Mouse (Mus musculus) olfactory bulb, adult 2 months (tissue): ENCODE data around the gene Defb29. TPM values are rescaled to one million over a fixed set of nuclear protein-coding genes. Genes with fewer than 3 reads are reported as not detected.

Experiments
- H3K27ac ChIP-seq: fragments of 200-500 bp; 2 replicates; pipeline ENCODE4 v1.5.1; 2012; ENCODE audit warnings: low read depth, low read length; ENCODE audit not compliant: insufficient read depth
- H3K4me1 ChIP-seq: fragments of 200-500 bp; 2 replicates; pipeline ENCODE4 v1.6.1; 2012; ENCODE audit warnings: low read length; ENCODE audit not compliant: control insufficient read depth, insufficient read depth
- H3K4me3 ChIP-seq: fragments of 200-500 bp; 2 replicates; pipeline ENCODE4 v1.5.1; 2012; ENCODE audit warnings: mild to moderate bottlenecking, low read depth, low read length, moderate library complexity; ENCODE audit not compliant: insufficient read depth
- CTCF ChIP-seq: fragments of 200-500 bp; IDR thresholded peaks from 2 replicates; pipeline ENCODE4 v1.5.1; 2012; ENCODE audit warnings: low read depth, mild to moderate bottlenecking, low read length, moderate library complexity; ENCODE audit not compliant: insufficient read depth
- POLR2A ChIP-seq: fragments of 200-500 bp; IDR thresholded peaks from 2 replicates; pipeline ENCODE4 v1.6.1; 2012; ENCODE audit warnings: mild to moderate bottlenecking, low read depth, low read length, moderate library complexity; ENCODE audit not compliant: insufficient read depth
- WGBS: fragments of 180-500 bp; shearing (Covaris S2); methylation state at CpG from one replicate; pipeline ENCODE4 v1.1.7; 2018; 5-methylcytosine and 5-hydroxymethylcytosine counted together
- polyA plus RNA-seq: library from polyadenylated mRNA; stranded (reverse); fragments of >200 nt; gene quantifications from 2 replicates; pipeline ENCODE4 v1.2.4, GENCODE M21; 2012; ENCODE audit warnings: low replicate concordance; ENCODE audit not compliant: missing spikeins, insufficient read depth, insufficient read length

Defb29 gene
- polyA plus RNA-seq, 1 experiment, result not detected

DNA sequence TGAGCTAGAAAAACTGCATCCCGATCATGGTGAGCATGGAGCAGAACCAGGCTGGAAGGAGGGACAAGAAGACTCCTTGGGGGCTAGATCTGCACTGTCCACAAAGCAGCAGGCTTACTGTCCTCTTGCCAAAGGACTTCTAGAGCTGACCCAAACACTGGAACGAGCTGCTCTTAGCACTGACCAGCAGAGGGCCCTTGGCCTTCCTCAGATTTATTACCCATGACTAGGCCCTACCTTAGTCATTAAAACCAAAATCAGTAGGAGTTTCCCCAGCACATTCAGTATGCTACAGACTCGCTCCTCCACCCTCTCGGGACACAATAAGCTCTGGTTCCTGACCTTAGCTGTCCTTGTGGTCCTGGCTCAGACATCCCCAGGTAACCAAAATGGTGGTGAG, 21.9 kb downstream of the Defb29 start, which contains the start of gene Defb28:
Gene Defb28 (plus strand): TSS at position 275 of the 400 bp plus-strand sequence.
- 79% methylated on average over 4 of the region's 4 CpGs for WGBS
- H3K4me3 ChIP-seq, result no peak within 1 kb of the TSS
- H3K4me1 ChIP-seq, result no peaks in the 10 kb centered on the region
- TF ChIP-seq CTCF (no peak), POLR2A (no peak)
- no peak within 1 kb of the TSS for H3K27ac ChIP-seq

GRCm38 (mm10) chr2:152516084-152516483, 23.8 kb downstream of the Defb29 start:
- WGBS, result 49% methylated on average over 4 of the region's 4 CpGs
- Histone ChIP-seq H3K4me3 (no peak overlapping the region), H3K27ac (no peak overlapping the region), H3K4me1 (no peaks in the 10 kb centered on the region)
- TF ChIP-seq POLR2A (no peak), CTCF (no peak)

DNA sequence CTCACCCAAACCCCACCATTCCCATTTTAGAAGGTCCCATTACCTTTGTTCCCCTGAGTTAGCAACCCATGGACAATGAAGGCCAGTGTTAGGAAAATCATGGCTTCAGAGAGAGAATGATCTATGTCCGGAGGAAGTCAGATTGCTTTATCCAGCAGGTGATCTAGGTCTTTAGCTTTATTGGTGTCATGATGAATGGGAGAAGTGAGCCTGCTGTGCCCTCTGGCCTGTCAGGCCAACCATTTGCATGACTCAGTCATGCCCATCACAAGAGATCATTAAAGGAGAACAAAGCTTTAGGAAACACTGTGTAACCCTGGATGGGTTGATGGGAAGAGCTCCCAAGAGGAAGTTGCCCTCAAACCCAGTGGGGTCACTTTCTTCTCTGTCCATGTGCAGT, 28.3 kb downstream of the Defb29 start, which contains the start of gene Defb26:
Gene Defb26 (minus strand): TSS at position 101 of the 400 bp plus-strand sequence.
- no peaks in the 10 kb centered on the region for H3K4me1 ChIP-seq
- WGBS, result 81% methylated on average over 1 of the region's 1 CpGs

GRCm38 (mm10) chr2:152503950-152504349, 35.9 kb downstream of the Defb29 start:
- Histone ChIP-seq H3K4me1 (no peaks in the 10 kb centered on the region), H3K4me3 (no peak overlapping the region), H3K27ac (no peak overlapping the region)
- TF ChIP-seq POLR2A, result no peak
- TF ChIP-seq CTCF, result no peak
- 95% methylated on average over 2 of the region's 2 CpGs for WGBS

More for the DNA sequence above, 28.3 kb downstream of the Defb29 start, which contains the start of gene Defb26:
- Histone ChIP-seq H3K27ac (no peak within 1 kb of the TSS), H3K4me3 (no peak within 1 kb of the TSS)
- TF ChIP-seq POLR2A (no peak), CTCF (no peak)

GRCm38 (mm10) chr2:152500863-152501229, 39.1 kb downstream of the Defb29 start:
- TF ChIP-seq CTCF (no peak), POLR2A (no peak)
- H3K27ac ChIP-seq, result no peak overlapping the region
- H3K4me3 ChIP-seq, result no peak overlapping the region
- H3K4me1 ChIP-seq, result no peaks in the 10 kb centered on the region
- 79% methylated on average over 6 of the region's 6 CpGs for WGBS

DNA sequence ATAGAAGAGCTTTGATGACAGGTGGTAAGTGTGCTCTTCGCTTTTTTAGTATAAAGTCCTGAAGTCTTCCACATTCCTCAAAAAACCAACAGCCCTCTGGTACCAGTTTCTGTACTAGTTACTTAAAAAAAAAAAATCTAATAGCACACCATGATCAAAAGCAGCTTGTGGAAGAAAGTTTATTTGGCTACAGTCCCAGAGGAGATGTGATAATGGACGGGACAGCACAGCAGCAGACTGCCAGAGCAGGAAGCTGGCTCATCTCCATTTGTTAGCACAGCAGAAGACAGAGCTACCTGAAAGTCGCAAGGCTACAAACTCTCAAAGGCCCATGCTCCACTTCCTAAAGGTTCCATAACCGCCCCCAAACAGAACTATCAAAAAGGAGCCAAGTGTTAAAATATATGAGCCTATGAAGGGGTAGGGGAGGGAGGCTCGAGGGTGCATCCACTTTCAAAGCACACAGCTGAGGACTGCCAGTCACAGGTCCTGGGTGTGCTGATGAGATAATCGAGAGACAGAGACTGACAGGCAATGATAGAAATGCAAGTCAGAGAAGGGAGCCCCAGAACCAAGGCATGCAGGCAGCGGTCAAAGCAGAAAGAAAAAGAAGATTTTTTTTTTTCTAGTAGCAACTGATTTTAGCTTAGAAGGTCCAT, 39.6 kb downstream of the Defb29 start:
- Histone ChIP-seq H3K4me1 (no peaks in the 10 kb centered on the region), H3K4me3 (no peak overlapping the region), H3K27ac (no peak overlapping the region)
- no peak for TF ChIP-seq CTCF
- no peak for TF ChIP-seq POLR2A
- 69% methylated on average over 7 of the region's 7 CpGs for WGBS

DNA sequence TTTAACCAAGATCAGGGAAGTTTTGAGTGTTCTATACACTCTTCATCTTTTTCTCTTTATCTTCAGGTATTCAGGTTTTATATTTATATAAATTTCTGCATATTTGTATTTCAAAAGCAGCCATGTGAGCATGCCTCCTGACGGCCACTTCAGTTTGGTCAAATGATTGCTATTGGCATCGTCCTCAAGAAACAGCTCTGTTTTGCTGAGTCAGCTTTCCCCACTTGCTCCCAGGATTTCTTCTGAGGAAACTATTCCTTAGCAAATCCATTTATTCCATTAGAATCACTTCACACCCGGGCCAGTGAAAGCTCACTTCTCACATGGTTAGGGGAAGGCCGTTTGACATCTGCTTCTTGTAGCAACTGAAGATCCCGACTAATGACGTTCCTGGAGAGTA, 41.9 kb downstream of the Defb29 start:
- Histone ChIP-seq H3K4me1 (no peaks in the 10 kb centered on the region), H3K27ac (no peak overlapping the region), H3K4me3 (no peak overlapping the region)
- WGBS, result 75% methylated on average over 6 of the region's 6 CpGs
- TF ChIP-seq CTCF, result no peak
- no peak for TF ChIP-seq POLR2A

DNA sequence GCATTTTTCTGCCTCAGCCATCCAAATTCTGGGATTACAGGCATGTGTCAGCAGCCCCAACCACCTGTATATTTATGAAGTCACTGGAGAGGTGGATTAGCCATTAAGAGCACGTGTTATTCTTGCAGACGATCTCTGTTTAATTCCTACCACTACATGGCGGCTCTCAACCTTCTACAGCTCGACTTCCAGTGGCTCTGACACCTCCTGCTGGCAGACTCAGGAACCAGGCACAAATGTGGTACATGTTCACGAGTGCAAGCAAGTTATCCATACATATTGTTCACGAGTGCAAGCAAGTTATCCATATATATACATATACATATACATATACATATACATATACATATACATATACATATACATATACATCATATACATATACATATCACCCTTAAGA, 46.7 kb downstream of the Defb29 start:
- TF ChIP-seq POLR2A (no peak), CTCF (no peak)
- no peak overlapping the region for H3K27ac ChIP-seq
- no peak overlapping the region for H3K4me3 ChIP-seq
- WGBS, result 82% methylated on average over 6 of the region's 6 CpGs
- H3K4me1 ChIP-seq, result no peaks in the 10 kb centered on the region

- Histone ChIP-seq H3K4me1 (no peaks in the 10 kb centered on the region), H3K4me3 (no peak within 1 kb of the TSS), H3K27ac (no peak within 1 kb of the TSS)
- TF ChIP-seq CTCF (no peak), POLR2A (no peak)
Measured at GRCm38 (mm10) chr2:152490038-152490437, 49.9 kb downstream of the Defb29 start, which contains the start of gene Defb22. Gene Defb22 (minus strand): TSS chr2:152490138.

Other genes with a start within 250 kb of the Defb29 start
- not detected in 2 replicates for gene Tbc1d20, start 246.3 kb downstream of the Defb29 start, polyA plus RNA-seq
- gene Rbck1, start 207.4 kb downstream of the Defb29 start, polyA plus RNA-seq, result not detected in 2 replicates
- not detected in 2 replicates for gene Trib3, start 196.1 kb downstream of the Defb29 start, polyA plus RNA-seq
- not detected in 2 replicates for gene Nrsn2, start 163.5 kb downstream of the Defb29 start, polyA plus RNA-seq
- gene Sox12, start 142.0 kb downstream of the Defb29 start, polyA plus RNA-seq, result not detected in 2 replicates
- gene Zcchc3, start 125.1 kb downstream of the Defb29 start, polyA plus RNA-seq, result not detected in 2 replicates
- not detected in 2 replicates for gene 6820408C15Rik, start 124.5 kb downstream of the Defb29 start, polyA plus RNA-seq
- not detected in 2 replicates for gene Defb23, start 75.5 kb downstream of the Defb29 start, polyA plus RNA-seq
- gene Defb20, start 63.0 kb downstream of the Defb29 start, polyA plus RNA-seq, result not detected in 2 replicates
- not detected in 2 replicates for gene Defb22, start 50.0 kb downstream of the Defb29 start, polyA plus RNA-seq
- gene Defb26, start 28.4 kb downstream of the Defb29 start, polyA plus RNA-seq, result not detected in 2 replicates
- not detected in 2 replicates for gene Defb28, start 21.8 kb downstream of the Defb29 start, polyA plus RNA-seq
- gene Gm17416, start 29.2 kb upstream of the Defb29 start, polyA plus RNA-seq, result not detected in 2 replicates
- gene Defb21, start 32.6 kb upstream of the Defb29 start, polyA plus RNA-seq, result not detected in 2 replicates
- not detected in 2 replicates for gene Defb19, start 40.2 kb upstream of the Defb29 start, polyA plus RNA-seq
- not detected in 2 replicates for gene Defb45, start 59.3 kb upstream of the Defb29 start, polyA plus RNA-seq
- not detected in 2 replicates for gene Defb36, start 64.2 kb upstream of the Defb29 start, polyA plus RNA-seq
- gene Defb25, start 83.0 kb upstream of the Defb29 start, polyA plus RNA-seq, result not detected in 2 replicates
- not detected in 2 replicates for gene Rem1, start 86.9 kb upstream of the Defb29 start, polyA plus RNA-seq
- not detected in 2 replicates for gene H13, start 129.4 kb upstream of the Defb29 start, polyA plus RNA-seq
- gene Mcts2, start 146.9 kb upstream of the Defb29 start, polyA plus RNA-seq, result not detected in 2 replicates
- gene Id1, start 196.2 kb upstream of the Defb29 start, polyA plus RNA-seq, result not detected in 2 replicates
- gene Cox4i2, start 214.1 kb upstream of the Defb29 start, polyA plus RNA-seq, result not detected in 2 replicates